Mouse (Mus musculus) granulocyte monocyte progenitor cell, adult 5-6 weeks (primary cell): Measurements from ENCODE around the gene Nr2c2ap. TPM values are rescaled to one million over a fixed set of nuclear protein-coding genes. Genes with fewer than 3 reads are reported as not detected.

Experiments used
- ATAC-seq: replicated peaks from 2 replicates; pipeline ENCODE4 v1.8.0; 2016; ENCODE audit warnings: mild to moderate bottlenecking, moderate TSS enrichment, inconsistent platforms; ENCODE audit not compliant: poor library complexity, severe bottlenecking
- total RNA-seq, 2 experiments: library from RNA; stranded (forward) in 1 of 2; stranded (reverse) in 1 of 2; fragments of 200-712, 200-1000 nt in 1 of 2; fragments of >200 nt in 1 of 2; fragmentation: Nextera tagmentation in 1 of 2; gene quantifications; 2 replicates each; pipeline ENCODE4 v1.2.3; 2014 to 2017

Gene Nr2c2ap
- total RNA-seq (2014; fragmentation: Nextera tagmentation) (37.0 and 64.5 TPM in 2 replicates), total RNA-seq (2017) (8.7 and 9.4 TPM in 2 replicates)

DNA sequence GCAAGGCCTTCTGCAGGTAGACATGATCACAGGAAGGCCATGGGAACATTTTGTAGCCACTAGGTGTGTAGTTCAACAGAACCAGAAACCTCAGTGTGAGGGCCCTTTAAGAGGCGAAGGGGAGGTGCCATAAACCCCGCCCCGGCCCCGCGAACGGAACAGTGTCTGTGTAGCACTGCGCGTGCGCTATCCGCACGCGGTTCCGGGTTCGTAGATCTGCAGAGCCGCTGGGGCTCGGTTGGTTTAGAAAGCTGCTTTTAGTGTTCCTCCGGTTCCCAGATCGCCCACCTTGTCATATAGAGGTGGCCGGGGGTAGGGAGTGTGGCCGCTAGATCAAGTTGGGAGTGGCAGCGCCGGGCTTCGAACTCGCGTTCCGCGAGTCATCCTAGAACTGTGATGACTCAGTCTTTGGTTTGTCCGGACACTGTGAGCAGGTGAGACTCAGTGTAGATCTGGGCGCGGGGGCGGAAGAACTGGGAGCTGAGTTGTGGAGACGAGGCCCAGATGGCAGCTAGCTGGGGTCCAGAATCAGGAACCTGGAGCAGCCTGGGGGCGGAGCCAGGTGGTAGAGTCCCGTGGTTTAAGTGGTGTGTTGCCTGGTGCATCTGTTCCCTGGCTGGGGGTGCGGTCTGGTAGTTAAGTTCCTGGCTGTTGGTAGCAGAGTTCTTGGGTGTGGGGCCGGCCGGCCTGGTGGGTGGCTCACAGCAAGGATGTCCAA, at the start of gene Nr2c2ap:
Gene Nr2c2ap (plus strand): TSS at position 168 of the 718 bp plus-strand sequence.
- ATAC-seq = peak; percentile 93

- no peak for ATAC-seq
These were observed 49.2 kb upstream of the Nr2c2ap start for GRCm38 (mm10) chr8:70081976-70082375.

DNA sequence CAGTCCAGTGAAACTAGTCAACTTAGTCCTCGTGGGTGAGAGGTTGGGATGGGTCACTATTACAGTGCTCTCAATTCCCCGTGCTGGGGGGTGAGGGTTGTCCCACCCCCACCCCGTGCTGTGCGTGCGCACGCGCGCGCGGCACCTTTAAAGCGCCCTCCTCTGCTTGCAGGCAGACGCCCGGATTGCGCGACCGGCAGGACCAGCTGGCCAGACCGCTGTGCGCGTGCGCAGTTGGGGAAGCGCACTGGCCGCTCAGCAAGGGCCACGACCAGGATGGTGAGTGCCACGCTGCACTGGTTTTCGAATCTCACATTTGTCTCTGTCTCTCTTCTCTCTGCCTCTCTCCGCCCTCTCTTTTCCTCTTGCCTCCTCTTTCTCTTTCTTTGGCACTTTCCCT, 47.8 kb upstream of the Nr2c2ap start, which contains the start of gene Hapln4:
Gene Hapln4 (plus strand): TSS at position 173 of the 400 bp plus-strand sequence.
- ATAC-seq = peak; percentile 45

DNA sequence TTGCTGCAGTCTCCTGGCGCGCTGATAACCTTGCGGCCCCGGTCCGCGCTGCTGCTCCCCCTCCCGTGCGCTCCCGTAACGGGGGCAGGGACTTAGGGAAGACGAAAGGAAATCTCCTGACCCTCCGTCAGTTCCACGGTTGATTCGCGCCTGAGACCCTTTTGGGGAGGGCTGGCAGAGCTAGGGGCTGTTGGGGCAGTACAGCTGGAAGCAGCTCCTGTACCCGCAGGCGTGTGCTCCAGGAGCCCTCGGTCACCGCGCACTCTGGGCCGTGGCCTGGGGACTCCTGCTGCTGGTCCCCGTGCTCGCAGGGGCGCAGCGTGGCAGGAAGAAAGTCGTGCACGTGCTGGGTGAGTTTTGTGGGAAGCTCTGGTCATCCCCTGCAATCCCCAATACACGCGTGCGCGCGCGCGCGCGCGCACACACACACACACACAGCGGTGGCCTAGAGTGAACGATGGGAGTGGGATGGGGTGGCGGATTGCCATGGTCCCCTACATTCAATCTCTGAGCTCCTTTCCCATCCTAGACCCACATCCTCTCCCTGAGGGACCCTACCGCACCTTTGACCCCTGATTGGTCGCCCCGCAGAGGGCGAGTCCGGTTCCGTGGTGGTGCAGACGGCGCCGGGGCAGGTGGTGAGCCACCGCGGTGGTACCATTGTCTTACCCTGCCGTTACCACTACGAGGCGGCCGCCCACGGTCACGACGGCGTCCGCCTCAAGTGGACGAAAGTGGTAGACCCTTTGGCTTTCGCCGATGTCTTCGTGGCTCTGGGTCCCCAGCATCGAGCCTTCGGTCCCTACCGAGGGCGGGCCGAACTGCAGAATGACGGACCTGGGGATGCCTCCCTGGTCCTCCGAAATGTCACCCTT, 46.7 kb upstream of the Nr2c2ap start:
- peak; percentile 18; the same call in 1 of the 2 replicates for ATAC-seq

GRCm38 (mm10) chr8:70086151-70086550, 45.0 kb upstream of the Nr2c2ap start:
- no peak for ATAC-seq

- ATAC-seq = peak; percentile 65
These were observed 43.9 kb upstream of the Nr2c2ap start for GRCm38 (mm10) chr8:70087237-70087636.

- ATAC-seq = no peak
These were observed 43.1 kb upstream of the Nr2c2ap start for GRCm38 (mm10) chr8:70087836-70088650.

- ATAC-seq = no peak
These were observed 41.7 kb upstream of the Nr2c2ap start for GRCm38 (mm10) chr8:70089296-70089960.

- ATAC-seq = no peak
These were observed 38.3 kb upstream of the Nr2c2ap start for GRCm38 (mm10) chr8:70092786-70093185.

- no peak for ATAC-seq
These were observed 31.9 kb upstream of the Nr2c2ap start for GRCm38 (mm10) chr8:70099276-70099675.

DNA sequence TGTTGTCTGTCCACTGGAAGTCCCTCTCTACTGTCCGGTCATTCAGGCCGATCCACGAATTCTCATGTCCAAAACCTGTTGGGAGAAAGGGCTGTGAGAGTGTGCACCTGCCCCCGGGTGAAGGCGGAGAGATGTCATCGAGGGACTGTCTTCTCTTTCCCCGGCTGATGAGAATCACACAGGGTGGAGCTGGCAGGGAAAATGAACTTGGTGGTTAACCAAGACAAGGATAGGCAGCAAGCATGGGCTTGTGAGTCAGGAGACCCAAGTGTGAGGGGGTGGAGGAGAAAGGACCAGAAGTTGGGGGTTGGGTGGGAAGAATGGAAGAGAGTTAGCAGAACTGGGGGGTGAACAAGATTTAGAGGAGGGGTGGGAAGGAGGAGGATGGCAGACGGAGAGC, 30.9 kb upstream of the Nr2c2ap start:
- ATAC-seq = no peak

GRCm38 (mm10) chr8:70104506-70104905, 26.6 kb upstream of the Nr2c2ap start:
- ATAC-seq = peak; percentile 78

- ATAC-seq = no peak
These were observed 26.2 kb upstream of the Nr2c2ap start for GRCm38 (mm10) chr8:70104922-70105321.

GRCm38 (mm10) chr8:70110451-70110850, 20.7 kb upstream of the Nr2c2ap start:
- ATAC-seq = no peak

DNA sequence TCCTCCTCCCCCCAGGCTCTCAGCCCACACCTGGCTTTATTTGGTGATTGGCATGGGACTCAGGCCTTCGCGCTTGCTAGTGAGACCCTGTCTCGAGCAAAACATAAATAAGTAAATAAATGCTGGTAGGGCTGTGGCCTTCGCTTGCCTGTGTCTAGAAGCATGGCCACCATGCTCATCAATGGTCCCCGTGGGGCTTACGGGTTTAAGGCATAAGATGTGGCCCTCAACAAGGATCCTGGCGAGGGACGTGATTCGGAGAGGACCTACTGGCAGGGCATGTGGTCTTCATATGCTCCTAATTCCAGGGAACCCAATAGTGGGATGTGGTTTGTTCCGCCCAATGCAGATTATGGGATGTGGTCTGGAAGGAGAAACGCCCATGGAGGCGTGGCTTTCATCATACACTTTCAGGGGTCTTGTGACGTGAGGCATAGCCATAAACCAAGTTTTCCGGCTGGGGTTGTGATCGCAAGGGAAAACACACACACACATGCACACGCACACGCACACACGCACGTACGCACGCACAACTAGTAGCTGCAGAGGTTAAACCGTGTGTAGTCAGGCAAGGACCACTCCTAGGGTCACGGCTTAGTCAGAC, 19.8 kb upstream of the Nr2c2ap start:
- ATAC-seq = no peak

DNA sequence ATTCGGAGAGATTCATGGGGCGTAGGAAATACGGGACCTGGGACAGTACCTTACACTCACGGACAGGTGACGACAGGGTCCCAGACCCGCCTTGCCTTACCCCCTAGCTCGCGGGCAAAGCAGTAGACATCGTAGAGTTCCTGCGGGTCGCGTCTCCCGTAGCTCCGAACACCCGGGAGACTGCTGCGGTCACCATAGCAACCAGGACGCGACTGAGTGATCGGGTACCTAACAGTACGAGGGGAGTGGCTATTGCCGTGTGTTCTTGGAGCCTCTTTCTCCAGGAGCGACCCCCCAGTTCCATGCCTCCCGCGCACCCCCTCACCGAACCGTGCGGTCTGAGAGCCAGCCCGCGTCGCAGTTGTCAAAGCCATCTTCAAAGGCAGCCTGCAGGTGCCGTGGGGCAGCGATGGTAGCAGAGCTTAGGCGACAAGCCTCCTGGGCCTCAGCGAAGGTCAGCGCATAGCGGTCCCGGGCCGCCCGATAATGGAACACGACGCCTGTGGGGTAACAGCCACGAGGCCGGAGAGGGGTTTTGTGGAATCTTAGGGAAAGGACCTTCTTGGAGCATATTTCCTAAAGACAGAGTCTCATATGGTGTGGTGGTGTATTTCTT, 18.6 kb upstream of the Nr2c2ap start:
- no peak for ATAC-seq

DNA sequence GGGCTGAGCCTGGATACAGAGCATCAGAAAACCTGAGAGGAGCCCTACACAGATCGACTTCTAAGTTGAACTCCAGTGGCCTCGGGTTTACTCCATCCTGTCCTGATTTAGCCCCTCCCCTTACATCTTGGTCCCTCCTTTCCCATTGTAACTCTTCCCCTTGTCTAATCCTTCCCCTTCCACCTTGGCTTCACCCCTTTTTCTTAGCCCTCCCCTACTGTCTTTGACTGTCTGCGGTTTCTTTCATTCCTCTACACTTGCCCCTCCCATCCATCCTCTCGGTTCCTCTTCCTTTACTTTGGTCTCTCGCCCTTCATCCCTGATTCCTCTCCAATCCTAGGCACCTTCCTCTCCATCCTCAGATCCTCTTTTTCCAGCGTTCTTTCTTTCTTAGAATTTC, 16.6 kb upstream of the Nr2c2ap start:
- peak; percentile 75 for ATAC-seq

GRCm38 (mm10) chr8:70114892-70115291, 16.2 kb upstream of the Nr2c2ap start:
- no peak for ATAC-seq

DNA sequence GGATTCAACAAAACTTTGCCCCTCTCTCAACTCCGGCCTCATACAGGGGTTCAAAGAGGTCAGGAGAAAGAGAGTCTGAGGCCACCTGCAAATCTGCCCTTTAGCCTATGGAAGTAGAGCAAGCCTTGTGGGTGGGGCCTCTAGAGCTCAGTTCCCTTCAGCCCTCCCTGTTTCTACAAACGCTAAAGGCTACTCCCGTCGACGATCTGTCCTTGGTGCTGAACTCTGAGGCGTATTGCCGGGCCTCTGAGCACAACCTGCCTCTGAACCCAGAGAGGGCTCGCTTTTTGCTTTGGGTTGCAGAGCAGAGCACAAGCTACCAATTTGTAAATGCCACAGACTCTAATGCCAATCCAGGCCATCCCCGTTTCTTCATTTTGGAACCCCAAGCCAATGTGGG, 13.5 kb upstream of the Nr2c2ap start:
- ATAC-seq = peak; percentile 66
